Comparison of ENCODE assay signal across 24 mouse cellular contexts in the genomic region with DNA sequence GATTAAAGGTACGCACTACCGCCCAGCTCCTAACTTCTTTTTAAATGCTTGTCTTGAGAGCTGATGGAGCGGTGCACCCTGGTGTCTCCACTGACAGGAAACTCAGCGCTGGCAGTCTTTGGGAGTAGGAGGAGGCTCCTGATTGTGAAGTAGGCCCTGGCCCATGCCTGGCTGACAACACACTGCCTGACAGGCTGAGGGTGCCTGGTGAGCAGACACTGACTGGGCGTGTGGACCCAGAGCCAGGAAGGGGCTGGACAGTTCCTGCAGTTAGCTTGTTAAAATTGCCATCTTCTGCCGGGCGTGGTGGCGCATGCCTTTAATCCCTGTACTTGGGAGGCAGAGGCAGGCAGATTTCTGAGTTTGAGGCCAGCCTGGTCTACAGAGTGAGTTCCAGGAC. TPM values are rescaled to one million over a fixed set of nuclear protein-coding genes. Genes with fewer than 3 reads are reported as not detected.
A peak's percentile ranks its signal among the peaks of the same experiment; 100 is the strongest.
DNase-seq lines count a peak whose midpoint lies in the region; ATAC-seq and TF ChIP-seq lines count a peak whose summit lies in the region.
"Had no signal": no experiment of that assay in that cellular context is flagged by ENCODE, and none has a peak within 500 bp of the region (broad histone marks: within the 10 kb centered on the region; RNA-seq: fewer than 3 reads in every experiment).

No protein-coding gene starts in this region.

- WGBS in lung, adult 2 months: 75% methylated on average over 8 of the region's 8 CpGs
- WGBS in midbrain, embryonic 11.5 days: 90% methylated on average over 8 of the region's 8 CpGs
- 90% methylated on average over 8 of the region's 8 CpGs for WGBS in midbrain, embryonic 14.5 days
- WGBS in hindbrain, embryonic 13.5 days: 87% methylated on average over 8 of the region's 8 CpGs

- H3K4me3 ChIP-seq in lung, adult 2 months (replicated peaks; ENCODE audit: extremely low read depth, low read depth, low read length): no peak overlapping the region
- H3K4me3 ChIP-seq in midbrain, embryonic 11.5 days (ENCODE audit: low read depth, low read length): no peak overlapping the region
- no peak overlapping the region for H3K4me3 ChIP-seq in midbrain, embryonic 14.5 days (replicated peaks; ENCODE audit: low read depth, low read length)
- H3K4me3 ChIP-seq in myocyte: no peak overlapping the region
- no peak overlapping the region for H3K4me3 ChIP-seq in hindbrain, embryonic 13.5 days
- H3K4me3 ChIP-seq: embryonic facial prominence, embryonic 13.5 days; embryonic facial prominence, embryonic 15.5 days; erythroblast, embryonic 14.5 days; forebrain, embryonic 10.5 days; forebrain, embryonic 12.5 days had no signal

- no peaks in the 10 kb centered on the region for H3K4me1 ChIP-seq in lung, adult 2 months (ENCODE audit: control insufficient read depth, insufficient read depth, low read length)
- no peaks in the 10 kb centered on the region for H3K4me1 ChIP-seq in midbrain, embryonic 11.5 days (ENCODE audit: control insufficient read depth, insufficient read depth, low read length)
- H3K4me1 ChIP-seq in midbrain, embryonic 14.5 days (ENCODE audit: control insufficient read depth, insufficient read depth, low read length): no peaks in the 10 kb centered on the region
- no peaks in the 10 kb centered on the region; the same call in 1 of the 2 replicates for H3K4me1 ChIP-seq in hindbrain, embryonic 13.5 days (replicated peaks)
- H3K4me1 ChIP-seq: forebrain, embryonic 12.5 days had no signal

- no peak overlapping the region for H3K9ac ChIP-seq in midbrain, embryonic 11.5 days (ENCODE audit: low read length)
- H3K9ac ChIP-seq in midbrain, embryonic 14.5 days (replicated peaks; ENCODE audit: low read length): no peak overlapping the region
- H3K9ac ChIP-seq in hindbrain, embryonic 13.5 days: no peak overlapping the region
- H3K9ac ChIP-seq: embryonic facial prominence, embryonic 13.5 days; embryonic facial prominence, embryonic 15.5 days; forebrain, embryonic 12.5 days had no signal

- no peaks in the 10 kb centered on the region for H3K9me3 ChIP-seq in midbrain, embryonic 11.5 days (ENCODE audit: control insufficient read depth, low read length)
- H3K9me3 ChIP-seq in midbrain, embryonic 14.5 days (ENCODE audit: control insufficient read depth, low read length): no peaks in the 10 kb centered on the region
- no peaks in the 10 kb centered on the region for H3K9me3 ChIP-seq in hindbrain, embryonic 13.5 days
- H3K9me3 ChIP-seq: embryonic facial prominence, embryonic 13.5 days; embryonic facial prominence, embryonic 15.5 days; forebrain, embryonic 10.5 days; forebrain, embryonic 12.5 days had no signal

- no peak for TF ChIP-seq CTCF in lung, adult 2 months (IDR thresholded peaks at IDR 0.05; ENCODE audit: insufficient read depth, low read length)

- no peaks in the 10 kb centered on the region for H3K79me2 ChIP-seq in myocyte (ENCODE audit: control insufficient read depth, insufficient read depth)

- no peak overlapping the region for H3ac ChIP-seq in myocyte (ENCODE audit: control insufficient read depth, insufficient read length)

- TF ChIP-seq POLR2A in lung, adult 2 months (IDR thresholded peaks at IDR 0.05; ENCODE audit: borderline replicate concordance, extremely low read depth, low read depth, low read length): no peak
- no peak for TF ChIP-seq POLR2A in myocyte (IDR thresholded peaks at IDR 0.05; ENCODE audit: insufficient read length, low read depth)

- no peak for ATAC-seq in midbrain, embryonic 11.5 days (ENCODE audit: low FRiP score)
- no peak for ATAC-seq in midbrain, embryonic 14.5 days (ENCODE audit: low FRiP score, low TSS enrichment)
- ATAC-seq in hindbrain, embryonic 13.5 days (ENCODE audit: low FRiP score): no peak
- ATAC-seq: forebrain, embryonic 14.5 days had no signal

- H3K27me3 ChIP-seq in midbrain, embryonic 11.5 days (ENCODE audit: control insufficient read depth, insufficient read depth, low read length): no peaks in the 10 kb centered on the region
- no peaks in the 10 kb centered on the region for H3K27me3 ChIP-seq in midbrain, embryonic 14.5 days (ENCODE audit: control insufficient read depth, insufficient read depth, low read length)
- H3K27me3 ChIP-seq in myocyte (ENCODE audit: control insufficient read depth, insufficient read depth, insufficient read length): no peaks in the 10 kb centered on the region
- no peaks in the 10 kb centered on the region for H3K27me3 ChIP-seq in hindbrain, embryonic 13.5 days
- H3K27me3 ChIP-seq: embryonic facial prominence, embryonic 13.5 days; embryonic facial prominence, embryonic 15.5 days; forebrain, embryonic 12.5 days had no signal

- H3K36me3 ChIP-seq in midbrain, embryonic 11.5 days (ENCODE audit: control insufficient read depth, insufficient read depth, low read length): no peaks in the 10 kb centered on the region
- no peaks in the 10 kb centered on the region for H3K36me3 ChIP-seq in midbrain, embryonic 14.5 days (ENCODE audit: control insufficient read depth, insufficient read depth, low read length)
- H3K36me3 ChIP-seq in myocyte (ENCODE audit: control insufficient read depth, insufficient read depth): no peaks in the 10 kb centered on the region
- no peaks in the 10 kb centered on the region for H3K36me3 ChIP-seq in hindbrain, embryonic 13.5 days
- H3K36me3 ChIP-seq: embryonic facial prominence, embryonic 13.5 days; embryonic facial prominence, embryonic 15.5 days; forebrain, embryonic 10.5 days; forebrain, embryonic 12.5 days had no signal

- DNase-seq in heart, adult 11 months: peak; percentile 93
- DNase-seq in heart, adult 9 months (ENCODE audit: low spot score in 2 of 2): no peak
- peak; percentile 53 for DNase-seq in lung, postnatal 14 days
- DNase-seq in lung, adult 2 months: no peak
- DNase-seq in midbrain, embryonic 11.5 days (ENCODE audit: low spot score, missing footprints): peak; percentile 35
- no peak for DNase-seq in midbrain, embryonic 14.5 days
- DNase-seq: adrenal gland, adult 2 months; adrenal gland, postnatal 10 days; adrenal gland, postnatal 25 days; cerebellum, adult 11 months; cerebellum, adult 18-20 months; cerebellum, adult 8-10 months; cerebellum, adult 9-11 months; cerebellum, postnatal 14 days; cerebellum, postnatal 36 days; embryo, embryonic 11 days had no signal

- no peak overlapping the region for H3K4me2 ChIP-seq in midbrain, embryonic 11.5 days
- no peak overlapping the region for H3K4me2 ChIP-seq in midbrain, embryonic 14.5 days (ENCODE audit: low read length)
- no peak overlapping the region for H3K4me2 ChIP-seq in myocyte (ENCODE audit: low read depth)
- H3K4me2 ChIP-seq in hindbrain, embryonic 13.5 days: no peak overlapping the region
- H3K4me2 ChIP-seq: embryonic facial prominence, embryonic 13.5 days; embryonic facial prominence, embryonic 15.5 days; forebrain, embryonic 12.5 days had no signal

- no peak overlapping the region for H3K27ac ChIP-seq in midbrain, embryonic 11.5 days (ENCODE audit: low read depth, low read length)
- H3K27ac ChIP-seq in midbrain, embryonic 14.5 days (replicated peaks; ENCODE audit: low read depth, low read length): no peak overlapping the region
- no peak overlapping the region for H3K27ac ChIP-seq in hindbrain, embryonic 13.5 days
- H3K27ac ChIP-seq: embryonic facial prominence, embryonic 13.5 days; embryonic facial prominence, embryonic 15.5 days; forebrain, embryonic 10.5 days; forebrain, embryonic 12.5 days had no signal

TF ChIP-seq in myocyte, 11 proteins besides CTCF, POLR2A, EP300 and RAD21:
- no peak for TF ChIP-seq SRF (IDR thresholded peaks at IDR 0.05; ENCODE audit: control insufficient read depth, insufficient read length, low read depth)
- TF ChIP-seq TCF3 (IDR thresholded peaks at IDR 0.05; ENCODE audit: insufficient read length, low read depth): no peak
- TF ChIP-seq MAX (IDR thresholded peaks at IDR 0.05; ENCODE audit: low read depth): no peak
- no peak for TF ChIP-seq USF1 (IDR thresholded peaks at IDR 0.05; ENCODE audit: low read depth)
- peak; percentile 16 for TF ChIP-seq POLR2AphosphoS2 (IDR thresholded peaks at IDR 0.05; ENCODE audit: insufficient read length, low read depth)

RNA-seq across cellular contexts. Expression of gene Sun2, which starts 7.9 kb away (rescaled TPM):
- polyA plus RNA-seq in lung, adult 2 months (2012; rRNA removed): 74.7 and 88.6 TPM in 2 replicates
- polyA plus RNA-seq in midbrain, embryonic 11.5 days (2014; fragmentation: Nextera tagmentation; extraction: Ambion mirVana): 3.0 and 4.2 TPM in 2 replicates
- polyA plus RNA-seq in midbrain, embryonic 14.5 days (2014; fragmentation: Nextera tagmentation; extraction: Ambion mirVana): 7.2 and 7.8 TPM in 2 replicates
- polyA plus RNA-seq in myocyte (2012; fragmentation: generic; extraction: Trizol): 78.0 TPM
- 9.8 and 10.2 TPM in 2 replicates for polyA plus RNA-seq in hindbrain, embryonic 13.5 days (2015; fragmentation: Nextera tagmentation; extraction: Ambion mirVana)

RNA-seq across cellular contexts. Expression of gene Dnal4, which starts 27.4 kb away (rescaled TPM):
- 51.1 and 51.2 TPM in 2 replicates for polyA plus RNA-seq in lung, adult 2 months (2012; rRNA removed)
- 62.9 and 72.1 TPM in 2 replicates for polyA plus RNA-seq in midbrain, embryonic 11.5 days (2014; fragmentation: Nextera tagmentation; extraction: Ambion mirVana)
- 77.8 and 83.8 TPM in 2 replicates for polyA plus RNA-seq in midbrain, embryonic 14.5 days (2014; fragmentation: Nextera tagmentation; extraction: Ambion mirVana)
- polyA plus RNA-seq in myocyte (2012; fragmentation: generic; extraction: Trizol): 66.8 TPM
- polyA plus RNA-seq in hindbrain, embryonic 13.5 days (2015; fragmentation: Nextera tagmentation; extraction: Ambion mirVana): 83.5 and 84.9 TPM in 2 replicates

RNA-seq across cellular contexts. Expression of gene Nptxr, which starts 54.3 kb away (rescaled TPM):
- 3.1 and 3.7 TPM in 2 replicates for polyA plus RNA-seq in lung, adult 2 months (2012; rRNA removed)
- 1.3 and 2.1 TPM in 2 replicates for polyA plus RNA-seq in midbrain, embryonic 11.5 days (2014; fragmentation: Nextera tagmentation; extraction: Ambion mirVana)
- polyA plus RNA-seq in midbrain, embryonic 14.5 days (2014; fragmentation: Nextera tagmentation; extraction: Ambion mirVana): 17.8 and 42.5 TPM in 2 replicates
- 14.3 TPM for polyA plus RNA-seq in myocyte (2012; fragmentation: generic; extraction: Trizol)
- polyA plus RNA-seq in hindbrain, embryonic 13.5 days (2015; fragmentation: Nextera tagmentation; extraction: Ambion mirVana): 21.0 and 21.4 TPM in 2 replicates
- polyA plus RNA-seq: erythroblast, embryonic 14.5 days had no signal

RNA-seq across cellular contexts. Expression of gene Gtpbp1, which starts 59.6 kb away (rescaled TPM):
- 33.4 and 37.3 TPM in 2 replicates for polyA plus RNA-seq in lung, adult 2 months (2012; rRNA removed)
- polyA plus RNA-seq in midbrain, embryonic 11.5 days (2014; fragmentation: Nextera tagmentation; extraction: Ambion mirVana): 31.9 and 37.5 TPM in 2 replicates
- 42.5 and 49.5 TPM in 2 replicates for polyA plus RNA-seq in midbrain, embryonic 14.5 days (2014; fragmentation: Nextera tagmentation; extraction: Ambion mirVana)
- 52.7 TPM for polyA plus RNA-seq in myocyte (2012; fragmentation: generic; extraction: Trizol)
- 44.8 and 45.2 TPM in 2 replicates for polyA plus RNA-seq in hindbrain, embryonic 13.5 days (2015; fragmentation: Nextera tagmentation; extraction: Ambion mirVana)

Comparison
In these comparisons a context has a peak if more than half of its experiments do, and no peak if none do; other contexts are left out.
1. DNase-seq: peak in heart, adult 11 months (single experiment), lung, postnatal 14 days (single experiment) and midbrain, embryonic 11.5 days (single experiment); none in heart, adult 9 months (0 of 2), lung, adult 2 months (single experiment) and midbrain, embryonic 14.5 days (single experiment).